Mouse (Mus musculus): ENCODE measurements around the gene Acp7. TPM values are rescaled to one million over a fixed set of nuclear protein-coding genes. Genes with fewer than 3 reads are reported as not detected.

Acp7 gene
- polyA plus RNA-seq, 1 experiment from 2014 or later: 0.18 TPM

Small RNA genes lying within 50 kb of the gene (microRNA-seq; reads per million reads assigned to microRNA genes)
- 0.54 reads per million for gene Mir7049

Other genes starting within 250 kb of the Acp7 start
- 51.1 and 52.0 TPM in 2 replicates for gene Med29, start 238.6 kb downstream of the Acp7 start, polyA plus RNA-seq (2016; fragmentation: Nextera tagmentation; extraction: Ambion mirVana)
- 82.2 and 85.5 TPM in 2 replicates for gene Paf1, start 238.4 kb downstream of the Acp7 start, polyA plus RNA-seq (2016; fragmentation: Nextera tagmentation; extraction: Ambion mirVana)
- 7.5 and 8.3 TPM in 2 replicates for gene Gmfg, start 193.9 kb downstream of the Acp7 start, polyA plus RNA-seq (2016; fragmentation: Nextera tagmentation; extraction: Ambion mirVana)
- gene Lrfn1, start 179.4 kb downstream of the Acp7 start, polyA plus RNA-seq (2016; fragmentation: Nextera tagmentation; extraction: Ambion mirVana): 9.9 and 10.7 TPM in 2 replicates
- gene Ifnl2, start 120.9 kb downstream of the Acp7 start, polyA plus RNA-seq (2016; fragmentation: Nextera tagmentation; extraction: Ambion mirVana): not detected in 2 replicates
- not detected in 2 replicates for gene Ifnl3, start 108.5 kb downstream of the Acp7 start, polyA plus RNA-seq (2016; fragmentation: Nextera tagmentation; extraction: Ambion mirVana)
- not detected in 2 replicates for gene Sycn, start 90.4 kb downstream of the Acp7 start, polyA plus RNA-seq (2016; fragmentation: Nextera tagmentation; extraction: Ambion mirVana)
- gene Nccrp1, start 84.1 kb downstream of the Acp7 start, polyA plus RNA-seq (2016; fragmentation: Nextera tagmentation; extraction: Ambion mirVana): not detected in 2 replicates
- gene Samd4b, start 33.2 kb downstream of the Acp7 start, polyA plus RNA-seq (2016; fragmentation: Nextera tagmentation; extraction: Ambion mirVana): 36.6 and 36.8 TPM in 2 replicates
- gene Pak4, start 33.1 kb downstream of the Acp7 start, polyA plus RNA-seq (2016; fragmentation: Nextera tagmentation; extraction: Ambion mirVana): 43.4 and 44.1 TPM in 2 replicates
- gene Fbxo27, start 61.5 kb upstream of the Acp7 start, polyA plus RNA-seq (2016; fragmentation: Nextera tagmentation; extraction: Ambion mirVana): 8.6 and 11.9 TPM in 2 replicates
- gene Fbxo17, start 85.5 kb upstream of the Acp7 start, polyA plus RNA-seq (2016; fragmentation: Nextera tagmentation; extraction: Ambion mirVana): 15.9 and 19.7 TPM in 2 replicates
- gene Mrps12, start 110.5 kb upstream of the Acp7 start, polyA plus RNA-seq (2016; fragmentation: Nextera tagmentation; extraction: Ambion mirVana): 135 and 138 TPM in 2 replicates
- 29.8 and 32.0 TPM in 2 replicates for gene Sars2, start 110.7 kb upstream of the Acp7 start, polyA plus RNA-seq (2016; fragmentation: Nextera tagmentation; extraction: Ambion mirVana)
- gene Ccer2, start 124.8 kb upstream of the Acp7 start, polyA plus RNA-seq (2016; fragmentation: Nextera tagmentation; extraction: Ambion mirVana): 5.0 and 6.5 TPM in 2 replicates
- gene Sirt2, start 135.4 kb upstream of the Acp7 start, polyA plus RNA-seq (2016; fragmentation: Nextera tagmentation; extraction: Ambion mirVana): 76.1 and 76.7 TPM in 2 replicates
- 38.9 and 42.0 TPM in 2 replicates for gene Nfkbib, start 136.2 kb upstream of the Acp7 start, polyA plus RNA-seq (2016; fragmentation: Nextera tagmentation; extraction: Ambion mirVana)
- 2.2 and 2.8 TPM in 2 replicates for gene Rinl, start 157.6 kb upstream of the Acp7 start, polyA plus RNA-seq (2016; fragmentation: Nextera tagmentation; extraction: Ambion mirVana)
- gene Hnrnpl, start 177.2 kb upstream of the Acp7 start, polyA plus RNA-seq (2016; fragmentation: Nextera tagmentation; extraction: Ambion mirVana): 372 and 383 TPM in 2 replicates
- gene Ech1, start 193.9 kb upstream of the Acp7 start, polyA plus RNA-seq (2016; fragmentation: Nextera tagmentation; extraction: Ambion mirVana): 117 and 128 TPM in 2 replicates
- gene Lgals4, start 202.5 kb upstream of the Acp7 start, polyA plus RNA-seq (2016; fragmentation: Nextera tagmentation; extraction: Ambion mirVana): 5.4 and 7.3 TPM in 2 replicates
- gene Lgals7, start 232.5 kb upstream of the Acp7 start, polyA plus RNA-seq (2016; fragmentation: Nextera tagmentation; extraction: Ambion mirVana): 2.4 and 4.2 TPM in 2 replicates